Mouse (Mus musculus) MEL (cell line): ENCODE measurements around the gene Dcps. TPM values are rescaled to one million over a fixed set of nuclear protein-coding genes. Genes with fewer than 3 reads are reported as not detected.

Source experiments
- DNase-seq: peaks from one replicate; pipeline ENCODE4 v3.0.0; 2011; ENCODE audit warnings: low read depth, low spot score
- H3K27ac ChIP-seq: 2 replicates; pipeline ENCODE4 v1.5.1; 2012; ENCODE audit warnings: low read depth, mild to moderate bottlenecking, control low read depth, low read length, moderate library complexity; ENCODE audit not compliant: control insufficient read depth
- H3K27me3 ChIP-seq, 2 experiments: fragments of 150-350 bp in 1 of 2; sonication (generic) in 1 of 2; 2 replicates each; pipeline ENCODE4 v1.6.1; 2012; ENCODE audit warnings: low read length in 2 of 2, mild to moderate bottlenecking in 2 of 2, improper control_type of control experiment in 1 of 2, moderate library complexity in 1 of 2; ENCODE audit not compliant: insufficient read depth in 2 of 2, control insufficient read depth in 1 of 2
- H3K36me3 ChIP-seq, 2 experiments: 2 replicates each; pipeline ENCODE4 v1.6.1; 2012 to 2014; ENCODE audit warnings: low read length in 2 of 2, improper control_type of control experiment in 1 of 2, inconsistent platforms in 1 of 2, mild to moderate bottlenecking in 1 of 2; ENCODE audit not compliant: insufficient read depth in 2 of 2, control insufficient read depth in 1 of 2
- H3K4me1 ChIP-seq, 2 experiments: fragments of 150-350 bp in 1 of 2; sonication (generic) in 1 of 2; 2 replicates each; pipeline ENCODE4 v1.6.1; 2012; ENCODE audit warnings: low read length in 2 of 2, improper control_type of control experiment in 1 of 2, mild to moderate bottlenecking in 1 of 2; ENCODE audit not compliant: insufficient read depth in 2 of 2, control insufficient read depth in 1 of 2
- H3K4me3 ChIP-seq, 2 experiments: fragments of 150-350 bp in 1 of 2; sonication (generic) in 1 of 2; 2 replicates each; pipeline ENCODE4 v1.5.1; 2012; ENCODE audit warnings: low read depth in 2 of 2, low read length in 2 of 2, mild to moderate bottlenecking in 2 of 2, moderate library complexity in 2 of 2, control low read depth in 1 of 2, improper control_type of control experiment in 1 of 2; ENCODE audit not compliant: control insufficient read depth in 1 of 2, insufficient read depth in 1 of 2
- H3K79me2 ChIP-seq: 2 replicates; pipeline ENCODE4 v1.6.1; 2012; ENCODE audit warnings: mild to moderate bottlenecking, low read length, moderate library complexity; ENCODE audit not compliant: control insufficient read depth, poor library complexity, insufficient read depth
- H3K9ac ChIP-seq: 2 replicates; pipeline ENCODE4 v1.6.1; 2012; ENCODE audit warnings: low read depth, mild to moderate bottlenecking, control low read depth, low read length, moderate library complexity; ENCODE audit not compliant: control insufficient read depth, poor library complexity, severe bottlenecking
- H3K9me3 ChIP-seq: fragments of 150-350 bp; sonication (generic); replicated peaks from 2 replicates; pipeline ENCODE4 v1.6.1; 2012; ENCODE audit warnings: mild to moderate bottlenecking, low read length, improper control_type of control experiment, moderate library complexity; ENCODE audit not compliant: insufficient read depth
- BHLHE40 ChIP-seq: IDR thresholded peaks from 2 replicates; pipeline ENCODE4 v1.6.1; 2012; ENCODE audit warnings: low read depth, mild to moderate bottlenecking, inconsistent platforms, low read length, improper control_type of control experiment, borderline replicate concordance
- E2F4 ChIP-seq: IDR thresholded peaks from 2 replicates; pipeline ENCODE4 v1.6.1; 2011; ENCODE audit warnings: low read depth, low read length, improper control_type of control experiment, borderline replicate concordance
- ETS1 ChIP-seq: IDR thresholded peaks from 2 replicates; pipeline ENCODE4 v1.6.1; 2012; ENCODE audit warnings: low read depth, mild to moderate bottlenecking, inconsistent platforms, low read length, improper control_type of control experiment, moderate library complexity
- HCFC1 ChIP-seq: IDR thresholded peaks from 2 replicates; pipeline ENCODE4 v1.6.1; 2012; ENCODE audit warnings: low read depth, mild to moderate bottlenecking, inconsistent platforms, low read length, improper control_type of control experiment, moderate library complexity
- MYB ChIP-seq: IDR thresholded peaks from 2 replicates; pipeline ENCODE4 v1.6.1; 2011; ENCODE audit warnings: mild to moderate bottlenecking, low read depth, low read length, improper control_type of control experiment
- NELFE ChIP-seq: IDR thresholded peaks from 2 replicates; pipeline ENCODE4 v1.6.1; 2011; ENCODE audit warnings: low read depth, low read length, improper control_type of control experiment
- POLR2AphosphoS2 ChIP-seq: IDR thresholded peaks from 2 replicates; pipeline ENCODE4 v1.6.1; 2011; ENCODE audit warnings: low read length, improper control_type of control experiment
- SIN3A ChIP-seq: IDR thresholded peaks from 2 replicates; pipeline ENCODE4 v1.6.1; 2012; ENCODE audit warnings: low read length, improper control_type of control experiment, inconsistent platforms
- TAL1 ChIP-seq: IDR thresholded peaks from 2 replicates; pipeline ENCODE4 v1.6.1; 2012; ENCODE audit warnings: mild to moderate bottlenecking, inconsistent platforms, low read length, moderate library complexity, mixed read lengths
- TBP ChIP-seq: IDR thresholded peaks from 2 replicates; pipeline ENCODE4 v1.8.0; 2011; ENCODE audit warnings: low read depth, low read length, improper control_type of control experiment
- TCF12 ChIP-seq: IDR thresholded peaks from 2 replicates; pipeline ENCODE4 v1.6.1; 2014; ENCODE audit warnings: low read depth, mild to moderate bottlenecking, inconsistent platforms, low read length, improper control_type of control experiment, moderate library complexity
- UBTF ChIP-seq: IDR thresholded peaks from 2 replicates; pipeline ENCODE4 v1.6.1; 2012; ENCODE audit warnings: low read depth, mild to moderate bottlenecking, inconsistent platforms, low read length, improper control_type of control experiment, moderate library complexity, borderline replicate concordance; ENCODE audit not compliant: insufficient read depth
- USF2 ChIP-seq, 2 experiments: IDR thresholded peaks; 2 replicates each; pipeline ENCODE4 v1.6.1; 2011 to 2012; ENCODE audit warnings: improper control_type of control experiment in 2 of 2, low read length in 2 of 2, borderline replicate concordance in 1 of 2, inconsistent platforms in 1 of 2, low read depth in 1 of 2, mild to moderate bottlenecking in 1 of 2; ENCODE audit not compliant: insufficient read depth in 1 of 2
- polyA plus RNA-seq, 2 experiments: library from polyadenylated mRNA; stranded (reverse) in 1 of 2; unstranded in 1 of 2; fragments of >175 nt in 1 of 2; fragments of >200 nt in 1 of 2; gene quantifications; 2 replicates each; pipeline versions ENCODE4 v1.2.1 to v1.2.4; 2012; ENCODE audit warnings: low replicate concordance in 2 of 2, low read depth in 1 of 2; ENCODE audit not compliant: insufficient read length in 2 of 2, insufficient read depth in 1 of 2, missing spikeins in 1 of 2
- total RNA-seq: library from RNA; depleted of rRNA; stranded (reverse); fragments of 300-350 nt; gene quantifications from 2 replicates; pipeline ENCODE4 v1.2.3, GENCODE M21; 2012

The Dcps gene
- total and polyA plus RNA-seq, 3 experiments = 54.3 to 115 TPM; not detected in 1

DNA sequence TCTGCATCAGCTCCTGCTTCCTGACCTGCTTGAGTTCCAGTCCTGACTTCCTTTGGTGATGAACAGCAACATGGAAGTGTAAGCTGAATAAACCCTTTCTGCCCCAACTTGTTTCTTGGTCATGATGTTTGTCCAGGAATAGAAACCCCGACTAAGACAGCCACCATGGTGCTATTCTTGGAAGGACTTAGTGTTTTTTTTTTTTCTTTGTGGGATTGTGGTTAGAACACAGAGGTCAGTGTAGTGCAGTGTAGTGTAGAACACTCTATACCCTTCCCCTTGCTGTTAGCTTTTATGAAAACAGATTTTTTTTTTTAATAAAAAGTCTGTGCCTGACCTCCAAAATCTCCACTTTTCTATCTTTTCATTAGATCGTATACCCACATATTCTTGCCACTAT lies 7.0 kb upstream of the Dcps start:
- no peak for DNase-seq
- H3K4me3 ChIP-seq = no peak overlapping the region
- TF ChIP-seq NELFE (no peak), TBP (no peak), POLR2AphosphoS2 (no peak), SIN3A (0 out of 2 replicates have a peak, but pooled peaks have one; percentile 8)
- H3K79me2 ChIP-seq = no peaks in the 10 kb centered on the region
- no peaks in the 10 kb centered on the region for H3K9me3 ChIP-seq
- H3K27me3 ChIP-seq = no peaks in the 10 kb centered on the region
- peaks cover 9 to 13% of the 10 kb centered on the region in 2 experiments; a peak in 3 of 4 replicates for H3K4me1 ChIP-seq
- peaks cover 0 to 15% of the 10 kb centered on the region in 2 experiments; a peak in 2 of 4 replicates for H3K36me3 ChIP-seq
- no peak overlapping the region for H3K27ac ChIP-seq
- no peak overlapping the region for H3K9ac ChIP-seq

- H3K9ac ChIP-seq = peak overlapping the region; percentile 45
- no peaks in the 10 kb centered on the region for H3K27me3 ChIP-seq
- H3K9me3 ChIP-seq = no peaks in the 10 kb centered on the region
- TF ChIP-seq UBTF (no peak), ETS1 (no peak; the same call in 1 of the 2 replicates), MYB (no peak), BHLHE40 (no peak), POLR2AphosphoS2 (no peak), TCF12 (no peak), E2F4 (no peak)
- peak overlapping the region; percentile 69 to 85 for H3K4me3 ChIP-seq
- H3K27ac ChIP-seq = no peak overlapping the region
- H3K79me2 ChIP-seq = peaks cover 12% of the 10 kb centered on the region
- H3K36me3 ChIP-seq = peaks cover 0 to 9% of the 10 kb centered on the region in 2 experiments; a peak in 2 of 4 replicates
- DNase-seq = no peak
- peaks cover 0 to 4% of the 10 kb centered on the region in 2 experiments; a peak in 1 of 4 replicates for H3K4me1 ChIP-seq
These were observed 331 bp upstream of the Dcps start for GRCm38 (mm10) chr9:35176124-35176659.

GRCm38 (mm10) chr9:35173331-35173730 lies 2.5 kb downstream of the Dcps start:
- no peak overlapping the region for H3K27ac ChIP-seq
- TF ChIP-seq USF2 (IDR thresholded peaks at IDR 0.05; ENCODE audit: borderline replicate concordance in 1 of 2, insufficient read depth in 1 of 2, low read depth in 1 of 2, low read length in 2 of 2) (no peak), TAL1 (no peak), ETS1 (no peak), HCFC1 (no peak)
- peaks cover 12% of the 10 kb centered on the region for H3K79me2 ChIP-seq

More at GRCm38 (mm10) chr9:35173331-35173730, 2.5 kb downstream of the Dcps start:
- Histone ChIP-seq H3K9me3 (no peaks in the 10 kb centered on the region), H3K4me1 (peaks cover 0 to 4% of the 10 kb centered on the region in 2 experiments; a peak in 1 of 4 replicates), H3K9ac (no peak overlapping the region), H3K4me3 (no peak overlapping the region), H3K27me3 (no peaks in the 10 kb centered on the region), H3K36me3 (peaks cover 0 to 9% of the 10 kb centered on the region in 2 experiments; a peak in 3 of 4 replicates)
- DNase-seq = no peak
